Mouse (Mus musculus) neural tube, embryonic 13.5 days (tissue): ENCODE measurements around the gene Nt5dc2. TPM values are rescaled to one million over a fixed set of nuclear protein-coding genes. Genes with fewer than 3 reads are reported as not detected.
A peak's percentile ranks its signal among the peaks of the same experiment; 100 is the strongest.

Experiments used
- ATAC-seq: fragments of 200-750 bp; cut with Nextera tagmentation; 2 replicates; pipeline ENCODE4 v1.8.0; 2017; ENCODE audit warnings: low read depth, mild to moderate bottlenecking, moderate TSS enrichment, moderate library complexity
- H3K27ac ChIP-seq: fragments of 300-500 bp; sonication (generic); replicated peaks from 2 replicates; pipeline ENCODE4 v1.5.1; 2015; ENCODE audit warnings: moderate library complexity, mild to moderate bottlenecking, inconsistent platforms
- H3K27me3 ChIP-seq: fragments of 300-500 bp; sonication (generic); 2 replicates; pipeline ENCODE4 v1.6.1; 2015; ENCODE audit warnings: mild to moderate bottlenecking, inconsistent platforms
- H3K36me3 ChIP-seq: fragments of 300-500 bp; sonication (generic); 2 replicates; pipeline ENCODE4 v1.6.1; 2015; ENCODE audit warnings: mild to moderate bottlenecking, inconsistent platforms
- H3K4me1 ChIP-seq: fragments of 300-500 bp; sonication (generic); replicated peaks from 2 replicates; pipeline ENCODE4 v1.6.1; 2015; ENCODE audit warnings: inconsistent platforms
- H3K4me2 ChIP-seq: fragments of 300-500 bp; sonication (generic); 2 replicates; pipeline ENCODE4 v1.6.1; 2015; ENCODE audit warnings: inconsistent platforms, mild to moderate bottlenecking, moderate library complexity
- H3K4me3 ChIP-seq: fragments of 300-500 bp; sonication (generic); 2 replicates; pipeline ENCODE4 v1.5.1; 2015; ENCODE audit warnings: mild to moderate bottlenecking, inconsistent platforms
- H3K9ac ChIP-seq: fragments of 300-500 bp; sonication (generic); 2 replicates; pipeline ENCODE4 v1.6.1; 2015; ENCODE audit warnings: moderate library complexity, mild to moderate bottlenecking, inconsistent platforms
- H3K9me3 ChIP-seq: fragments of 300-500 bp; sonication (generic); 2 replicates; pipeline ENCODE4 v1.6.1; 2016; ENCODE audit warnings: inconsistent platforms
- WGBS: fragments of 180-500 bp; shearing (Covaris S2); methylation state at CpG from one replicate; pipeline ENCODE4 v1.1.7; 2015; 5-methylcytosine and 5-hydroxymethylcytosine counted together
- polyA plus RNA-seq: library from polyadenylated mRNA; unstranded; fragments of >200 nt; fragmentation: Nextera tagmentation; extraction: Ambion mirVana; gene quantifications from 2 replicates; pipeline ENCODE4 v1.2.1, GENCODE M21; 2015

The Nt5dc2 gene
- polyA plus RNA-seq, 1 experiment from 2014 or later = 276 TPM

DNA sequence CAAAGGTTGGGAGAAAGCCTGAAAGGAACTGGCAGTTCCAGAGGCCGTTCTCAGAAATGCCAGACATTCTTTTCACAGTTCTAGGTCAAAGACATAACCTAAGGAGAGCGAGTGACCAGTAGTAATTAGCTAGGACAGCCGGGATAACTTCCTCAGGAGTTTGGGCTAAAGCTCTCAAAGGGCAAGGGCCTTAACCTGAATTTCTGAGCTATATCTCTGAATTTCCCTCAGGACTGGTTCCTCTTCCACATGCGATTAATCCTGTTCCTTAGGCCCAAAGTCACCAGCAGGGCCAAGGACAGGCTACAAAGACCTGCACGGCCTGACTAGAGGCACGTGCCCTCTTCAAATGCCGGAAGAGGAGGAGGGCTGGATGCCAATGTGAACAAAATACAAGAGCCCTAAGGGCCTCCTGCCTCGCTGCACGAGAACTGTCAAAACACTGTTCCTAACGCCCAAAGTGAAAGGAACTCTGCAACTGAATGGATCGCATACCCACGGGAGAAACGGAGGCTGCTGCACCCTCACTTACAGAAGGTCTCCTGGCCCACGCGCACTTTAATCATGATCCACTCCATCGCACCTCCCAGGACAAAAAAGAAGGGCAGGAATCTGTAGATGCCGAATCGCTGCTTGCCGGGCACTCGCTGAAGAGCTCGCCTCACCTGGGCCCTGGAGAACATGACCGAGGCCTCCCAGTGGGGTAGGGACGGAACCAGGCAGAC is 2.6 kb upstream of the Nt5dc2 start:
- no peaks in the 10 kb centered on the region for H3K9me3 ChIP-seq
- WGBS = 3% methylated on average over 23 of the region's 23 CpGs
- peak; percentile 16 for ATAC-seq
- H3K36me3 ChIP-seq = peaks cover 6% of the 10 kb centered on the region
- H3K9ac ChIP-seq = peak overlapping the region; percentile 86
- H3K4me1 ChIP-seq = peaks cover 61% of the 10 kb centered on the region
- peak overlapping the region; percentile 95 for H3K4me2 ChIP-seq
- peak overlapping the region; percentile 82 for H3K4me3 ChIP-seq
- no peaks in the 10 kb centered on the region for H3K27me3 ChIP-seq
- H3K27ac ChIP-seq = peak overlapping the region; percentile 84

GRCm38 (mm10) chr14:31128826-31129219 is 2.0 kb upstream of the Nt5dc2 start, which contains the start of gene Smim4:
Smim4 (minus strand) TSS chr14:31128956.
- H3K9me3 ChIP-seq = no peaks in the 10 kb centered on the region
- H3K4me1 ChIP-seq = peaks cover 66% of the 10 kb centered on the region
- no peaks in the 10 kb centered on the region for H3K27me3 ChIP-seq
- peaks cover under 1% of the 10 kb centered on the region; the same call in 1 of the 2 replicates for H3K36me3 ChIP-seq
- peak within 1 kb of the TSS; percentile 91 for H3K27ac ChIP-seq
- under 1% methylated on average over 33 of the region's 33 CpGs for WGBS
- peak within 1 kb of the TSS; percentile 82 for H3K4me3 ChIP-seq
- peak; percentile 95 for ATAC-seq
- H3K4me2 ChIP-seq = peak within 1 kb of the TSS; percentile 95
- peak within 1 kb of the TSS; percentile 86 for H3K9ac ChIP-seq

DNA sequence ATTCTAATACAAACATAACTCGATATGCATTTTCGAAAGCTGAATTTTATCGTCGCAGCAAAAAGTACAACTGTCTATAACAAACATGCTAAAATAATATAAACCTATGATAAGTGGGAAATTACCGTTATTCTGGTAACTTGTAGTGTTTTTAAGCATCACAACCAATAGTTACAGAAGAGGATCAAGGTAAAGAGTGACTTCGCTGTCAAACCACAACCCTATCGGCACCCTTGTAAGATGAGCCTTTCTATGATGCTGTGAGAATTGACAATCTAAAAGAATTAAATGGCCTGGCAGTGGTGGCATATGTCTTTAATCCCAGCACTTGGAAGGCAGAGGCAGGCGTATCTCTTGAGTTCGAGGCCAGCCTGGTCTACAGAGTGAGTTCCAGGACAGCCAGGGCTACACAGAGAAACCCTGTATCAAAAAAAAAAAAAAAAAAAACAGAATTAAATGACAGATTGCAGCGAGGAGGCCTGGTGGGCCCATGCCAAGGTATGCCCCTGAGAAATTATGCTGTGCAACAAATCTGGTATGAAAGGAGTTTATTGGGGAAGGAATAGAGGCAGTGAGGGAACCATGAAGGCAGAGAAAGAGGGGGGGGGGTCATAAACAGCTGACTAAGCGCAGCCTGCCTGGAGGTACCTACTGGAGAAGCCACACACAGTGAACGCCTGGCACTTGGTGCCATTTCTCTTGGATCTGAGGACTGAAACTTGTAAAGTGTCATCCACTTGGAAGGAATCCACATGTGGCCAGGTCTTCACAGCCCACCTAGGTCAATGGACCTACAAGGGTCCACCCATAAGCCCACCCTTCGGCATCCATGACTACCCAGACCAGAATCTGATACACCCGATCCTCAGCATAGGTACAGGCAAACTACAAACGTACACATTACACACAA is 1.3 kb upstream of the Nt5dc2 start:
- peaks cover 73% of the 10 kb centered on the region for H3K4me1 ChIP-seq
- WGBS = 70% methylated on average over 15 of the region's 15 CpGs
- no peaks in the 10 kb centered on the region for H3K9me3 ChIP-seq
- H3K9ac ChIP-seq = 0 out of 2 replicates have a peak overlapping the region, but pooled peaks have one; percentile 35
- no peak for ATAC-seq
- no peaks in the 10 kb centered on the region for H3K27me3 ChIP-seq
- H3K36me3 ChIP-seq = peaks cover 1% of the 10 kb centered on the region
- H3K4me2 ChIP-seq = peak overlapping the region; percentile 95
- H3K4me3 ChIP-seq = peak overlapping the region; percentile 89
- peak overlapping the region; percentile 91 for H3K27ac ChIP-seq

DNA sequence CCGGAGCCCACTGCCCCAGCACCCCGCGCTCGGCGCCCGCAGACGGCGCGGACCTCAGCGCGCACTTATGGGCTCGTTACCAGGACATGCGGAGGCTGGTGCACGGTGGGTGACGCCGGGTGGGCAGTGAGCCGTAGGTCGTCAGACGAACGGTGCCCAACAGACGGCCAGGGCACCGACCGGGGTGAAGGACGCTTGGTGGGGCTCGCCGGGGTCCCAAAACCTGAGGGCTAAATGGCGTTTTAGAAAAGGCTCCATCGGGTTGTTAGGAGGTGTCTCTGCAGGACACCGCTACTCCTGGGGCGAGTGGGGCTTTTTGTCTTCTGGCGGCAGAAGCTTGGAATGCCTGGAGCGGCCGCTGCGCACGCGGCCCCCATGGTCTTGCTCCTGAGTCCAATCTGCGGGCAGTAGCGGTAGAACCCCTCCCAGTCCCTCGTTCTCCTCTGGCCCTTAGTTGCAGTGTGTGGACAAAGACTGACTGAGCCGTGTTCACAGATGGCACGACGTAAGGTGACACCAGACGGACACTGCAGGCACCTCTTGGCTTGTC is 494 bp downstream of the Nt5dc2 start:
- H3K36me3 ChIP-seq = peaks cover 19% of the 10 kb centered on the region
- under 1% methylated on average over 43 of the region's 43 CpGs for WGBS
- H3K4me3 ChIP-seq = peak overlapping the region; percentile 89
- no peaks in the 10 kb centered on the region for H3K9me3 ChIP-seq
- peak overlapping the region; percentile 91 for H3K27ac ChIP-seq
- H3K4me2 ChIP-seq = peak overlapping the region; percentile 76
- H3K9ac ChIP-seq = peak overlapping the region; percentile 91
- H3K4me1 ChIP-seq = peaks cover 59% of the 10 kb centered on the region
- H3K27me3 ChIP-seq = no peaks in the 10 kb centered on the region
- peak; percentile 16 for ATAC-seq

- peak overlapping the region; percentile 89 for H3K4me3 ChIP-seq
- H3K36me3 ChIP-seq = peaks cover 26% of the 10 kb centered on the region
- no peaks in the 10 kb centered on the region for H3K9me3 ChIP-seq
- peak overlapping the region; percentile 76 for H3K4me2 ChIP-seq
- H3K27ac ChIP-seq = no peak overlapping the region
- no peaks in the 10 kb centered on the region for H3K27me3 ChIP-seq
- peak overlapping the region; percentile 91 for H3K9ac ChIP-seq
- WGBS = 10% methylated on average over 6 of the region's 6 CpGs
- ATAC-seq = no peak
- peaks cover 53% of the 10 kb centered on the region for H3K4me1 ChIP-seq
Observed at GRCm38 (mm10) chr14:31132031-31132430, 1.2 kb downstream of the Nt5dc2 start.

GRCm38 (mm10) chr14:31132491-31132975 is 1.7 kb downstream of the Nt5dc2 start:
- ATAC-seq = no peak

DNA sequence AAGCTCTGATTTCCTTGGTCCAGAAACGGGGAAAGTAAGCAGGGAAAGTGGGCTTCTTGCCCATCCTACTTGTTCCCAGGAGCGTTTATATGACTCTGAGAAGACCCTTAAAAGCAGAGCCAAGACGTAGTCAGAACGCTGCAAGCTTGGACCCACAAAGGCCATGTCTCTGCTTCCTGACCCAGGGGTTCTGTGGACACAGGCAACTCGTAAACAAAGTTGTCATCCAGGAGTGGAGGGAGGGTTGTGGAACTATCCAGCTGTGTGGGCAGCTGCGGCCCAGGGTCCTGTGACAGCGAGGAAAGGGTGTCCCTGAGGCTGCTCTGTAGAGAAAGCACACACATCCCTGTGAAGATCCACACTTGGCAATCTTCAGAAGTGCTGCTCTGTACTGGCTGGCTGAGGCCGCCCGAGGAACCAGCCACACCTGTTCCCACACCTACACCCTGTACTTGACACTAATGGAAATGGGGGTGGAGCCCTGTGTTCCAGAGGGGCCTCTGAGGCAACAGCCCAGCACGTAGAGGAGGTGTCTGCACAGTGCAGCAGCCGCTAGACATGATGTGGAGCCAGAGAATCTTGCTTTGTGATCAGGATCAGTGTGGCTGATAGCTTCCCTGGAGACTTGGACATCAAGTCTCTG is 2.3 kb downstream of the Nt5dc2 start:
- Histone ChIP-seq H3K27me3 (no peaks in the 10 kb centered on the region), H3K4me3 (peak overlapping the region; percentile 89; the same call in 1 of the 2 replicates), H3K9ac (peak overlapping the region; percentile 91), H3K4me2 (peak overlapping the region; percentile 76), H3K9me3 (no peaks in the 10 kb centered on the region), H3K27ac (0 out of 2 replicates have a peak overlapping the region, but pooled peaks have one; percentile 5), H3K4me1 (peaks cover 43% of the 10 kb centered on the region), H3K36me3 (peaks cover 36% of the 10 kb centered on the region)
- WGBS = 74% methylated on average over 11 of the region's 11 CpGs
- no peak for ATAC-seq

More at GRCm38 (mm10) chr14:31132491-31132975, 1.7 kb downstream of the Nt5dc2 start:
- H3K4me2 ChIP-seq = peak overlapping the region; percentile 76
- H3K36me3 ChIP-seq = peaks cover 31% of the 10 kb centered on the region
- H3K9me3 ChIP-seq = no peaks in the 10 kb centered on the region
- H3K4me1 ChIP-seq = peaks cover 48% of the 10 kb centered on the region
- H3K9ac ChIP-seq = peak overlapping the region; percentile 91
- WGBS = 85% methylated on average over 7 of the region's 7 CpGs
- H3K27me3 ChIP-seq = no peaks in the 10 kb centered on the region
- H3K27ac ChIP-seq = 0 out of 2 replicates have a peak overlapping the region, but pooled peaks have one; percentile 5
- H3K4me3 ChIP-seq = peak overlapping the region; percentile 89

GRCm38 (mm10) chr14:31134015-31135000 is 3.5 kb downstream of the Nt5dc2 start:
- Histone ChIP-seq H3K9ac (no peak overlapping the region), H3K27me3 (no peaks in the 10 kb centered on the region), H3K27ac (no peak overlapping the region), H3K36me3 (peaks cover 48% of the 10 kb centered on the region), H3K9me3 (no peaks in the 10 kb centered on the region), H3K4me1 (peaks cover 41% of the 10 kb centered on the region), H3K4me2 (no peak overlapping the region), H3K4me3 (no peak overlapping the region)
- ATAC-seq = no peak
- WGBS = 85% methylated on average over 25 of the region's 25 CpGs

- Histone ChIP-seq H3K4me3 (no peak overlapping the region), H3K36me3 (peaks cover 63% of the 10 kb centered on the region), H3K4me2 (no peak overlapping the region), H3K4me1 (peaks cover 35% of the 10 kb centered on the region), H3K9me3 (no peaks in the 10 kb centered on the region), H3K9ac (no peak overlapping the region), H3K27me3 (no peaks in the 10 kb centered on the region), H3K27ac (no peak overlapping the region)
- ATAC-seq = no peak
- WGBS = 95% methylated on average over 34 of the region's 34 CpGs
Observed at GRCm38 (mm10) chr14:31135495-31136410, 4.9 kb downstream of the Nt5dc2 start.
